Mouse (Mus musculus) A20 (cell line): ENCODE data around the gene Sertad2.

ENCODE experiments used
- DNase-seq: peaks from one replicate; pipeline ENCODE4 v3.0.0-alpha.2; 2011; ENCODE audit warnings: low read depth, low spot score

Sertad2 gene

DNA sequence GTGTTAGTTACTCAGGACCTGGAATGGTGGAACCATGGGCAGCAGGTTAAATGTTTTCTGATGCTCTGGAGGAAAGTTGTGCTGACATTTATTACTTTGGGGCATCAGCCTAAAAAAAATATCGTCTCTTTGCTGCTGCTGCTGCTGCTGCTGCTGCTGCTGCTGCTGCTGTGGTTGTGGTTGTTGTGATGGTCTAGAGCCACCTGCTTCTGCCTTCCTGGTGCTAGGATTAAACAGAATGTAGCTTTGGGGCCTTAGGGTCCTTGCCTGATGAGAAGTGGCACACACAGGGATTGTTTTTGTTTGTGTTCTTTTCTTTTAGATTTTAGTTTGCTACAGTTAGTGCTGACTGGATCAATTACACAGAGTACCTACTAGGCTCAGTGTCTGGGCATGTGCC is 101.1 kb downstream of the Sertad2 start:
- DNase-seq, result no peak

DNA sequence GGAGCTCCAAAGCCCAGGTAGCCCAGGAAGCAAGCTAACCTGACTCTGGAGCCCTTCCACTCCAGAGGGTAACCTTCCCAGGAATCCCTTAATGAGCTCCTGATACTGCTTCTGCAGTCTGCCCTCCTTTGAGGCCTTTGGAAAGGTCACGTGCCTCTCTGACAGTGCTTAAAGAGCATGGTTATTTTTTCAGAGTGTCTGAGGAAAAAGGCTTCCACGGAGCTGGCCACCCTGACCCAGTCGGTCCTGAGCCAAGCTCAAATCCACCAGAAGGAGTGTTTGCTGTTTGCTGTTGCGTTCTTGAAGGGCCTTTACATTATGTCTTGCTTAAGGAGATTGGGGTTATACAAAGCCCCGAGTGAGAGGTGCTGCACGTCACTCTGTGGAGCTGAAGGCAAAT is 101.8 kb downstream of the Sertad2 start:
- DNase-seq, result no peak

DNA sequence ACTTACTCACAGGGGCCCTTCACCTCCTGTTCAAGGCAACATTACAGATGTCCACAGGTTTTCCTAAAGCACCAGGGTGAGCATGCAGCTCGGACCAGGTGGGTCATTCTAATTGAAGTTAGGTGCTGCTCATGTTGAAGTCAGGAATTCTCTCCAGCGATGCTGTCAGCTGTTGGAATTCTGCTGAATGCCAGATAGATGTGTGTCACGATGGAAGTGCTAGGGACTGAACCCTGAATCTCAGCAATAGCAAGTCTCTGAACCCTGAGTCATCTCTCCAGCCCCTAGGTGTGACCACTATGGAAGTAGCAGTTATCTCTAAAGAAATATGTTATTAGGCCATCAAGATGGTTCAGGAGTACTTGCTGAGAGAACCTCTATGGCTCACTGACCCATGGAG is 102.5 kb downstream of the Sertad2 start:
- no peak for DNase-seq

DNA sequence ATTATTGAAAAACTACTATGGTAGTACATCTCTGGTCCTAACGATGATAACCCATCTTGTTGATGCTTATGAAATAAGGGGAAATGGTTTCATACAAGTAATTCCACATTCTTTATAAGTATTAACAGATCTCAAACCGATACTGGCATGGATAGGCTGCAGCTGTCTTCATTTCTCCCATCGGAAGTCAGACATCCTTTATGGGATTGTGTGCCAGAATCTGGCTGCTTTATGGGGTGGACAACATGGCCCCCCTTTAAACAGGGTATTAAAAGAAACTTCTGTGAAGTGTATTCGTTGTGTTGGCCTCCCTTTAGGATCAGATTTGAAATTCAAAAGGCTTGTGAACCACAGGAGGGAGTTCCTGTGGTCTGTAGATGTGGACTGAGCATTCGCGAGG is 103.1 kb downstream of the Sertad2 start:
- no peak for DNase-seq

GRCm38 (mm10) chr11:20646986-20647726 is 104.1 kb downstream of the Sertad2 start:
- no peak for DNase-seq

- no peak for DNase-seq
Measured at GRCm38 (mm10) chr11:20647902-20648625, 105.0 kb downstream of the Sertad2 start.

GRCm38 (mm10) chr11:20649477-20649876 is 106.4 kb downstream of the Sertad2 start:
- DNase-seq, result no peak

DNA sequence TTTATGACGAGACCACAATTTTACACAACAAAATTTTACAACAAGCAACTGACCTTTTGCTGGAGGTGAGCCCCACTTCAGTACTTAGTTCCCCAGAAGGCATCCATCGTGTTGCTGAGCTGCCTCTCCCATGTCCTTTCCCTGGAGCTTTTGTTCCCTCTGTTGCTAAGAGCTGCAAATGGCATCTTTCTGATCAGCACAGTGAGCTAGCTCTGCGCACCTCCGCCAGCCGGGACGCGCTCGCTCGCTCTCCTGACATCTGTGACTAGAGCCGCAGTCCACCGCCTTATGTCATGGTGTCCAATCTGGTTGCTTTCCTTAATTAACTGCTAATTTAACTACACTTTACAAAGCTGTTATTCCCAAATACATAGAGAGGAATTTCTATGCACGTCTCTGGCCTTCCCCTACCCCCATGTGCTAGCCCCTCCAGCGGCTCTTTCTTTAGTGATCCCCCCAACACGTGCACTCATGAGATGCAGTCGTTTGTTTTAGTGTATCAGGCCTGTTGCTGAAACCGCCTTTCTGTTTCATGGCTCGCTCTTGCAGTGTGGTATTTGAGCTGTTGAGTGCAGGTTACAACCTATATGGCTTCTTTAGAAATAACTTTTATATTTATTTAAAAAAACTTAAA is 107.1 kb downstream of the Sertad2 start:
- DNase-seq, result no peak

GRCm38 (mm10) chr11:20651166-20651565 is 108.1 kb downstream of the Sertad2 start:
- no peak for DNase-seq

- DNase-seq, result no peak
Measured at GRCm38 (mm10) chr11:20655795-20656710, 113.0 kb downstream of the Sertad2 start.

GRCm38 (mm10) chr11:20656711-20657057 is 113.6 kb downstream of the Sertad2 start:
- no peak for DNase-seq

DNA sequence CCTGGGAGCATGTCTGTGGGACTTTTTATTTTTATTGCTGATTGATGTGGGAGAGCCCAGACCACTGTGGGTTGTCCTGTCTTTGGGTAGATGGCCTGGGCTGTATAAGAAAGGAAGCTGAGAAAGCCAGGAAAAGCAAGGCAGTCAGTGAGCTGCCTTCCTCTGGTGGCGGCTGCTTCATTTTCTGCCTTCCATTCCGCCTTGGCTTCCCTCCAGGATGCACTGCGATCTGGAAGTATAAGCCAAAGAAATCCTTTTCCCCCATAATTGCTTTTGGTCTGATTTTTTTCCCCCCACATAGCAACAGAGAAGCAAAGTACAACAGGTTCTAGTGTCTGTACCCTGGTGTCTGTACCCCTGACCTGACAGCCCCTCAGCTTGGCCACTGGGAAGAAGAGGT is 116.0 kb downstream of the Sertad2 start:
- no peak for DNase-seq

GRCm38 (mm10) chr11:20660111-20661097 is 117.4 kb downstream of the Sertad2 start:
- no peak for DNase-seq

DNA sequence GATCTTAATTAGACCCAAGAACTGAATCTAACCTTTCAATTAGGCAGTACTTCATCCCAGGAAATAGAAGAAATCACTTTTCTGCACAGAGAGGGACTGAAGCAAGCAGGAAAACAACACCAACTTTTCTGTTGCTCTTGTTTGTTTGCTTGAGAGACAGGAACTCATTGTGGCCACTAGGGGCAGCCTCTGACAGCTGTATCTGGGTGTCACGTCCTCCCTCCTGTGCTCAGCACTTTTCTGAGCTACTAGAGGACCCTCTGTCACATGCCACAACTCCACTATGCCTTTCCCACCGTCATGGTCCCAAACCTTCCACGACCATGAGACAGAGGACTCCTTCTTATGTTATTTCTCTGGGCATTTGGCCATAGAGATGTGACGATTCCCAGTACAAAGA is 118.6 kb downstream of the Sertad2 start:
- peak; percentile 74 for DNase-seq

DNA sequence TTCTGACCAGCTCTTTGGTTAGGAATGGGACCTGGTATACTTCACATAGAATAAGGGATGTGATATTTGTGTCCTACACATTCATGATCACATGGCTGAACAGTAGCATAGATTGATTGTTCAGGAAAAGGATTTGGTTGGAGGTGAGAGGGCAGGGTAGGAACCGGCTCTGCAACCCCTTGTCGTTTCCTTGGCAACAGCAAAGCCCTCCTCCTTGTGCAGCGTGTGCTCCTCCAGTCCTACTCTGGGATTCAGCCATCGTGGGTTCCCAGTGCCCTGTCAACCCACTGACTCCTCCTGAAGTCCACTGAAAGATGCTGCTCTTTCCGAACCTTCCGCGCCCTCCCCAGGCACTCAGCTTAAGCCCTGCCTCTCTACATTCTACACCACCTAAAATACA is 119.8 kb downstream of the Sertad2 start:
- DNase-seq, result no peak

DNA sequence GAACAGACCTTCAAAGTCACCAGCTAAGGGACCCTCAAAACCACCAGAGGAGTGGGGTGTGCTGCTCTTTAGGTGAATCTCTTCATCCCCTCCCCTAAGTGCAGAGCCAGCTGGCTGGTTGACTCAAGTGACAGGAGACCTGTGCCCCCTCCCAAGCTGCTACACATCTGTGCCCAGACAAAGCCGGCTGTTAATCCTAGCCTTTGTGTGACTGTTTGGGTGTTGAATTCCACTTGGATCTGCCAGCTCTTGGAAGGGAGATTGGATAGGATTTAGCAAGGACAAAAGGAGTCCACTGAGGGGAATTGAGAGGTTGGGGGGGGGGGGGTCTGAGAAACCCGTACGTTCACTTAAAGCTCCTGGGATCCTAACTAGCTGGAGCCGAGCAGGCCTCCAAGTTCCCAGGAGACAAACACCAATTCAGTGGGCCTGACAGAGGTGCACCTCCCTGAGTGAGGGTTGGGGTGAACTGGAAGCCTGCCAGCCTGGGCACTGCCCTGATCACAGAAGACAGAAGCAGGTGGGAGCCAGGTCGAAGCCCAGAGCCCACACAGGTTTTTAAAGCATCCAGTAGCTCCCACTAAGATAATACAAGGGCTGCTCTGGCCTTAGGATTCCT is 120.6 kb downstream of the Sertad2 start:
- no peak for DNase-seq

DNA sequence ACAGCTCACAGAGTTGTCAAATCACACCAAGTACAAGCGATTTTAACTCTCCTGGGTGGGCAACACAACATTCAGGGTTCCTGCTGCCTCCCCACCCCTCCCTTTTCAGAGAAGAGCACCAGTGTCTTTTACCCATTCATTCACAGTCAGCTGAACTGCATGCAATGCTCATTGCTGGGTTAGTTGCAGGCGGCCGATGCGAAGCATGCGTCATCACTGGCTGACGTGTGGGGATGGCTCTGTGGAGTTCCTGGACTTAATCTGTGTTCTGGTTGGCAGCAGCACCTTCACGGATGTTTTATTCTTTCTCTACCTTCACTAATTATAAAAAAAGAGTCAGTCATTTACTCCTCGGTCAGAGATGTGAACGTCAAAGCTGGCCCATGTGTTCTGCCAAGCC is 121.8 kb downstream of the Sertad2 start:
- no peak for DNase-seq

DNA sequence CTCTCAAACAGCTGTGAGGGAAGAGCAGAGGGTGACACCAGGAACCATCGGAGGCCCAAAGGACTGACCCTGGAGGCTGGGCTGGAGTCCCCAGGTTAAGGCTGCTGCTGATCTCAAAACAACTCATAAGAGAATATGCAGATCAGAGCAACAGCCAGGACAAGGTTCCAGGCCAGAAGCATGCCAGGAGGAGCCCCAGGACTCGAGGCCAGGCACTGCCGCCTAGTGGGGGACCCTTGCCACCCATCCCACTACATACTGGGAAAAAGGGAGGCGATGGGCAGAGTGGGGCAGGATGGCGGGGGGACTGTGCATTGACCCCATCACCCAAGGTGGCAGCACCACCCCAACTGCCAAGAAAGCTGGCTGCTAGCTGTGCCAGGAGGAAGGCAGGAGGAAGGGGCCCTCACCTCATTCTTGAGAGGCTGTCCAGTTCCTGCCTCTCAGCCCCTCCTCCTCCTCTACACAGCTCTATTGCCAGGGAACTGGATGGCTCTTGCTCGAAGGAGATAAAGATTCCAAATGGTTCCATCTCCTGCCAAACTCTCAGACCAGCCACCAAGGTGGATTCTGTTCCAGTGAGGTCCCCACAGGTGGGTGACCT is 128.8 kb downstream of the Sertad2 start:
- DNase-seq, result no peak

DNA sequence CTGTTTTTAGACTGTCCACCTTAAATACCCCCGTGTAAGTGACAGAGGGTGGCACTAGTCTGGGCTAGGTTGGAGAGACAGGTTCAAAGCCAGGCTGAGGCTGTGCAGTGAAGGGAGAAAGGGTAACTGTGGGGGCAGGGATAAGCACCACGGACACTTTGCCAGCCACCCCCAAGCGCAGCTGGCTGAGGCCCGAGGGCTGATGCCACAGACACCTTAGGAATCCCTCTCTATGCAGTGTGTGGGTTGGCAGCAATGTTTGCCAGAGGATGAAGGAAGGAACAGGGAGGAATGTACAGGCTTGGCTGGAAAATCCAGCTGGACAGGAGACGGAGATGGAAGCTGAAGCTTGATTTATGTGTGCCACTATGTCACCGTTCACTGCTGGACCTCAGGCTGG is 129.5 kb downstream of the Sertad2 start:
- no peak for DNase-seq

DNA sequence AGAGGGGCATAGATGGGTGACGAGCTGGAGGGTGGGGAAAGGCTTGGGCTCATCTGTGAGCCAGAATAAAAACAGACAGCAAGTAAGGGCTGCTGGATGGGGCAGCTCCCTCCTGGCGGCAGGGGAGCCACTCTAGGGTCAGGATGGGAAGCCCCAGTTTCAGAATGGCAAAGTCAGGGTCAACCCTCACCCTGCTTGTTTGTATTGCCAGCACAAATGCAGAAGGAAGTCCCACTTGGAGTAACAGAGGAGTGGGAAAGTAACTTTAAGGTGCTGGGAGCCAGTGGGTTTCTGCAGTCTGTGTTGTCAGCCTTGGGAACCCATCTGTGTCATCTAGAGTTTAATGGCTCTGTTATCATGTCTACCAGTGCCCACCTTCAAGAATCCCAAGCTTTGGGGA is 136.3 kb downstream of the Sertad2 start:
- DNase-seq, result no peak
